Mouse (Mus musculus) lung, adult 2 months (tissue): ENCODE measurements around the gene Zfp36. TPM values are rescaled to one million over a fixed set of nuclear protein-coding genes. Genes with fewer than 3 reads are reported as not detected.
A peak's percentile ranks its signal among the peaks of the same experiment; 100 is the strongest.

Experiments used
- DNase-seq: peaks from one replicate; pipeline ENCODE4 v3.0.0; 2022
- H3K4me1 ChIP-seq: fragments of 200-500 bp; 2 replicates; pipeline ENCODE4 v1.6.1; 2011; ENCODE audit warnings: low read length; ENCODE audit not compliant: control insufficient read depth, insufficient read depth
- H3K4me3 ChIP-seq: fragments of 200-500 bp; replicated peaks from 2 replicates; pipeline ENCODE3; 2011; ENCODE audit warnings: low read depth, mild to moderate bottlenecking, control low read depth, low read length; ENCODE audit errors: extremely low read depth
- CTCF ChIP-seq: fragments of 200-500 bp; IDR thresholded peaks from 2 replicates; pipeline ENCODE4 v1.5.1; 2011; ENCODE audit warnings: mild to moderate bottlenecking, low read length, control low read depth; ENCODE audit not compliant: insufficient read depth
- POLR2A ChIP-seq: fragments of 200-500 bp; IDR thresholded peaks from 2 replicates; pipeline ENCODE4 v1.6.1; 2011; ENCODE audit warnings: low read depth, mild to moderate bottlenecking, control low read depth, low read length, borderline replicate concordance; ENCODE audit errors: extremely low read depth
- WGBS: fragments of 180-500 bp; shearing (Covaris S2); methylation state at CpG from one replicate; pipeline ENCODE4 v1.1.7; 2018; 5-methylcytosine and 5-hydroxymethylcytosine counted together
- polyA plus RNA-seq: library from polyadenylated mRNA; depleted of rRNA; stranded (reverse); fragments of >200 nt; gene quantifications from 2 replicates; pipeline ENCODE4 v1.2.3, GENCODE M21; 2012

Zfp36 gene
- polyA plus RNA-seq, 1 experiment: 83.3 TPM

- 1% methylated on average over 32 of the region's 32 CpGs for WGBS
- peak; percentile 90 for DNase-seq
- TF ChIP-seq CTCF (no peak), POLR2A (peak; percentile 94)
- Histone ChIP-seq H3K4me3 (peak overlapping the region; percentile 98), H3K4me1 (peaks cover 19% of the 10 kb centered on the region)
These were observed 1.9 kb downstream of the Zfp36 start for GRCm38 (mm10) chr7:28378066-28378690.

DNA sequence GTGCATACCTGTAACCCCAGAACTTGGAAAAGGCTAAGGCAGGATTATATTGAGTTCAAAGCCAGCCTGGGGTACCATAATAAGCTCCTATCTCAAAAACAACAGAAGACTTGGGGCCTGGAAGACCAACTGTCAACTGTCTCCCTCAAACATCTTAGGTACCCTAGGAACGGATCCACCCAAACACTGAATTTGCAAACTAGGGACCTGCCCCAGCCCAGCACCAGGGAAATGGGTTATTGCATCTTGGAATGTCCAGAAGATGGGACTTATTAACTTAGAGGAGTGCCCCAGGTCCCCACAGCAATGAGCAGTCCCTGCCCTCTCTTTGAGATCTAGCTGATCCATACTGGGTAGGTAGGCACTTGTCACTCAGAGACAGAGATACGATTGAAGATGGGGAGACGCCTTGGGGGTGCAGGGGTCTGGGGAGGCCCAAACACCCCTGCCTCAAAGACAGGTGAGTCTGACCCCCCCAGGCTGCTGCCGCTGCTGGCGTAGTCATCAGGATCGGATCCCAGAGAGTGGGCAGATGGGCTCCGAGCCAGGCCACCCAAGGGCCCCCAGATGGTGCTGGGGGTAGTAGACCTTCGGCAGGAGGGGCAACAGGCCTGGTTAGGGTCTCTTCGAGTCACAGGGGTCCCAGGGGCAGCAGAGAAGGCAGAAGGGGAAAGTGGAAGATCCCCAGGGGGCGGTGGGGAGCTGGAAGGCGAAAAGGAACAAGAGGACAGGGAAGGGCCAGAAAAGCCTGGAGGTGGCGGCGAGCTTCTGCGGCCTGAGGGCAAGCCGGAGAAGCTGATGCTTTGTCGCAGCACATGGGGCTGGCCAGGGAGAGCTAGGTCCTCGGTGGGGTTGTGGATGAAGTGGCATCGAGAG lies 2.6 kb downstream of the Zfp36 start:
- H3K4me3 ChIP-seq: peak overlapping the region; percentile 98
- TF ChIP-seq POLR2A (peak; percentile 55), CTCF (no peak)
- WGBS: 11% methylated on average over 18 of the region's 18 CpGs
- H3K4me1 ChIP-seq: peaks cover 12% of the 10 kb centered on the region
- peak; percentile 64 for DNase-seq

- TF ChIP-seq POLR2A (peak; percentile 99), CTCF (no peak)
- peak overlapping the region; percentile 73 for H3K4me3 ChIP-seq
- H3K4me1 ChIP-seq: peaks cover 9% of the 10 kb centered on the region
- 3% methylated on average over 30 of the region's 30 CpGs for WGBS
- DNase-seq: peak; percentile 87
These were observed 3.9 kb downstream of the Zfp36 start for GRCm38 (mm10) chr7:28376011-28376771.

- under 1% methylated on average over 36 of the region's 36 CpGs for WGBS
- TF ChIP-seq POLR2A (peak; percentile 86; the same call in 1 of the 2 replicates), CTCF (no peak)
- DNase-seq: peak; percentile 89
- H3K4me3 ChIP-seq: peak overlapping the region; percentile 73
- H3K4me1 ChIP-seq: peaks cover 10% of the 10 kb centered on the region
These were observed 4.7 kb downstream of the Zfp36 start for GRCm38 (mm10) chr7:28375176-28375921.

- WGBS: 53% methylated on average over 10 of the region's 10 CpGs
- Histone ChIP-seq H3K4me3 (no peak overlapping the region), H3K4me1 (peaks cover 7% of the 10 kb centered on the region; the same call in 1 of the 2 replicates)
- DNase-seq: no peak
- peak; percentile 36; the same call in 1 of the 2 replicates for TF ChIP-seq POLR2A
- TF ChIP-seq CTCF: no peak
These were observed 5.4 kb downstream of the Zfp36 start for GRCm38 (mm10) chr7:28374647-28375046.

DNA sequence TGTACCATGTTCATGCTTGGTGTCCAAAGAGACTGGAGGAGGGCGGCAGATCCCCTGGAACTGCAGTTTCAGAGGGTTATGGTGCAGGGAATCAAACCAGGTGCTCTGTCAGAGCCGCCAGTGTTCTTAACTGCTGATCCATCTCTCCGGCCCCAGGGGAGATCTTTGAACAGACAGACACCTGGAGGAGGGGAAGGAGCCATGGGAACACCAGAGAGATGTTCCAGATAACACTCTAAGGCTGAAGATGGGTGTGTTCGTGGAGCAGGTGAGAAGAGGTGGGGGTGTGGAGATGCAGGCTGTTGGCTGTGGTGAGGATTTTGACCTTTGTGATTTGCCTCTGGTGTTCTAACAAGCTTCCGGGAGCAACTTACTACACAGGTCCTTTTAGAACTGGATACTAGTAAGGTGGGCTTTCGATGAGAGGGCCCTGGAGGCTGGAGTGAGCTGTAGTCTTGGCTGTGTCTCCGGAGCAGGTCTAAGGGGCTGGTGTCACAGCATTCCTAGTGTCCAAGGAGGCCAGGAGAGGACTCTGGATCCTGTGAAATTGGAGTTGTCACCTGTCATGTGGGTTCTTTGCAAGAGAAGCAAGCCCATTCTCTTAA lies 6.1 kb downstream of the Zfp36 start:
- DNase-seq: peak; percentile 8
- WGBS: 84% methylated on average over 7 of the region's 7 CpGs
- H3K4me1 ChIP-seq: peaks cover 7% of the 10 kb centered on the region; the same call in 1 of the 2 replicates
- TF ChIP-seq POLR2A: no peak
- TF ChIP-seq CTCF: no peak
- no peak overlapping the region for H3K4me3 ChIP-seq

DNA sequence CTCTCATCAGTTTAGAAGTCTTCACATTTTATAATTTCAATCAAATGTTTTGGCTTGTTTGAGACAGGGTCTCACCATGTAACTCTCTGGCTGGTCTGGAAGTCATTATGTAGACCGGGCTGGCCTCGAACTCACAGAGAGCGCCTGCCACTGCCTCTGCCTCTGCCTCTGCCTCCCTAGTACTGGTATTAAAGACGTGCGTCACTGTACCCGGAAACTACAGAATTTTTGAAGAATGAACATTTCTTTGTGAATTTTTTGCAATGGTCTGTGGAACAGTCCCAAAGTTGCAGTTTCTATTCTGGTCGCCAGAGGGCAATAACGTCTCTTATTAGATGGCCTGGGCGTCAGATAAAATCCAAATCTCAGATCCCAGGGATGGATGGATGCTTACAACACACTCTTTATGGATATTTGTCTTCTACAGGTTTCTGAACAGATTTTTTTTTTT lies 6.9 kb downstream of the Zfp36 start:
- 0% methylated on average over 9 of the region's 9 CpGs for WGBS
- DNase-seq: peak; percentile 72
- Histone ChIP-seq H3K4me1 (peaks cover 7% of the 10 kb centered on the region; the same call in 1 of the 2 replicates), H3K4me3 (peak overlapping the region; percentile 71)
- TF ChIP-seq CTCF (peak; percentile 27; the same call in 1 of the 2 replicates), POLR2A (no peak)

GRCm38 (mm10) chr7:28372251-28373108 lies 7.6 kb downstream of the Zfp36 start, which contains the start of gene Plekhg2:
TSS of gene Plekhg2 (minus strand) at chr7:28372599.
- WGBS: under 1% methylated on average over 63 of the region's 66 CpGs
- peak within 1 kb of the TSS; percentile 71 for H3K4me3 ChIP-seq
- peaks cover 7% of the 10 kb centered on the region; the same call in 1 of the 2 replicates for H3K4me1 ChIP-seq
- peak; percentile 3; the same call in 1 of the 2 replicates for TF ChIP-seq CTCF
- TF ChIP-seq POLR2A: peak; percentile 82
- DNase-seq: peak; percentile 99
